Mouse (Mus musculus) liver, embryonic 14.5 days (tissue): Measurements from ENCODE around the gene Snx6.
A peak's percentile ranks its signal among the peaks of the same experiment; 100 is the strongest.

ENCODE experiments used
- CTCF ChIP-seq: IDR thresholded peaks from 2 replicates; pipeline ENCODE4 v1.5.1; 2016; ENCODE audit warnings: antibody characterized with exemption, low read depth, control low read depth
- EP300 ChIP-seq: IDR thresholded peaks from 2 replicates; pipeline ENCODE4 v1.6.1; 2016; ENCODE audit warnings: antibody characterized with exemption, low read depth

DNA sequence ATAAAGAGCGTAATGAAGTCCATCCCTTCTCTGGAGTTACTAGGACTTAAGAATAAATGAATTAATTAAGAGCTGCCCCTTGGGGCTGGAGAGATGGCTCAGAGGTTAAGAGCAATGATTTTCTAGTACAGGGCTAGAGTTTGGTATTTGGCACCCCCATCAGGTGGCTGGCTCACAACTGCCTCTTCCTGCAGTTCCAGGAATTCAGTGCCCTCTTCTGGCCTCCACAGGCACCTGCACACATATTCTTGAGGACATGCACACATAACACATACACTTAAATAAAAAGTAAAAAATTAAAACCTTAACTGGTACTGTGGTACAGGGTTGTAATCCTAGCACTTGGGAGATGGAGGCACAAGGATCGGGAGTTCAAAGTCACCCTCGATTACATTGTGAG lies 29.7 kb upstream of the Snx6 start:
- TF ChIP-seq CTCF (peak; percentile 67), EP300 (no peak)
